Mouse (Mus musculus): ENCODE measurements around the gene Hist1h2bg. TPM values are rescaled to one million over a fixed set of nuclear protein-coding genes. Genes with fewer than 3 reads are reported as not detected.
"Not testable (repeated sequence)": the region's sequence is repeated elsewhere in the genome, so short reads cannot be mapped to it uniquely, and the experiment has no call there.

Gene Hist1h2bg
- polyA plus RNA-seq, 1 experiment from 2014 or later = 8.8 TPM

- not testable (repeated sequence) for H3K27me3 ChIP-seq (replicated peaks); H3K36me3 ChIP-seq; H3K9me3 ChIP-seq; ATAC-seq (ENCODE audit: low FRiP score, low read depth)
- Histone ChIP-seq H3K9ac (peak overlapping the region; percentile 47), H3K27ac (peak overlapping the region; percentile 62), H3K4me3 (peak overlapping the region; percentile 25), H3K4me2 (replicated peaks) (peak overlapping the region; percentile 72), H3K4me1 (peaks cover 28% of the 10 kb centered on the region)
- 13% methylated on average over 20 of the region's 20 CpGs for WGBS
Observed at GRCm38 (mm10) chr13:23573034-23573897, 2.1 kb downstream of the Hist1h2bg start.

- not testable (repeated sequence) for H3K27me3 ChIP-seq (replicated peaks); H3K9me3 ChIP-seq; H3K36me3 ChIP-seq
- WGBS = under 1% methylated on average over 42 of the region's 42 CpGs
- Histone ChIP-seq H3K4me1 (peaks cover 28% of the 10 kb centered on the region), H3K27ac (peak within 1 kb of the TSS; percentile 62), H3K9ac (peak within 1 kb of the TSS; percentile 47), H3K4me3 (peak within 1 kb of the TSS; percentile 25), H3K4me2 (replicated peaks) (peak within 1 kb of the TSS; percentile 72)
- peak; percentile 90 for ATAC-seq (ENCODE audit: low FRiP score, low read depth)
Observed at GRCm38 (mm10) chr13:23573898-23574524, 2.8 kb downstream of the Hist1h2bg start, which contains the start of the genes Hist1h2bf and Hist1h2ad. Gene Hist1h2bf, minus strand, starts transcription at chr13:23574196. Gene Hist1h2ad, plus strand, starts transcription at chr13:23574381.

- ATAC-seq (ENCODE audit: low FRiP score, low read depth) = peak; percentile 5
- WGBS = 1% methylated on average over 11 of the region's 39 CpGs
- peak overlapping the region; percentile 45; the same call in 1 of the 2 replicates for H3K9ac ChIP-seq
Observed at GRCm38 (mm10) chr13:23574546-23575170, 3.5 kb downstream of the Hist1h2bg start.

GRCm38 (mm10) chr13:23575271-23575851 is 4.2 kb downstream of the Hist1h2bg start, which contains the start of gene Hist1h3d:
Gene Hist1h3d, plus strand, starts transcription at chr13:23575763.
- H3K27ac ChIP-seq = peak within 1 kb of the TSS; percentile 51; the same call in 1 of the 2 replicates
- peaks cover 24% of the 10 kb centered on the region for H3K4me1 ChIP-seq
- H3K27me3 ChIP-seq (replicated peaks) = no peaks in the 10 kb centered on the region
- no peaks in the 10 kb centered on the region for H3K36me3 ChIP-seq
- peak within 1 kb of the TSS; percentile 41 for H3K4me3 ChIP-seq
- no peaks in the 10 kb centered on the region for H3K9me3 ChIP-seq
- ATAC-seq (ENCODE audit: low FRiP score, low read depth) = peak; percentile 51
- under 1% methylated on average over 18 of the region's 18 CpGs for WGBS
- H3K4me2 ChIP-seq (replicated peaks) = peak within 1 kb of the TSS; percentile 62
- peak within 1 kb of the TSS; percentile 65 for H3K9ac ChIP-seq

More at GRCm38 (mm10) chr13:23574546-23575170, 3.5 kb downstream of the Hist1h2bg start:
- H3K36me3 ChIP-seq; H3K9me3 ChIP-seq; H3K27me3 ChIP-seq (replicated peaks); H3K27ac ChIP-seq: not testable (repeated sequence)
- Histone ChIP-seq H3K4me2 (replicated peaks) (peak overlapping the region; percentile 72), H3K4me3 (peak overlapping the region; percentile 25; the same call in 1 of the 2 replicates), H3K4me1 (peaks cover 28% of the 10 kb centered on the region)

GRCm38 (mm10) chr13:23575864-23576313 is 4.7 kb downstream of the Hist1h2bg start:
- WGBS = 2% methylated on average over 19 of the region's 40 CpGs
- not testable (repeated sequence) for H3K9me3 ChIP-seq; ATAC-seq (ENCODE audit: low FRiP score, low read depth); H3K36me3 ChIP-seq; H3K27me3 ChIP-seq (replicated peaks)
- Histone ChIP-seq H3K9ac (peak overlapping the region; percentile 65), H3K4me3 (peak overlapping the region; percentile 41), H3K27ac (peak overlapping the region; percentile 51; the same call in 1 of the 2 replicates), H3K4me2 (replicated peaks) (peak overlapping the region; percentile 62), H3K4me1 (peaks cover 24% of the 10 kb centered on the region)

- peak overlapping the region; percentile 62 for H3K4me2 ChIP-seq (replicated peaks)
- peak overlapping the region; percentile 65 for H3K9ac ChIP-seq
- H3K4me1 ChIP-seq = peaks cover 24% of the 10 kb centered on the region
- no peaks in the 10 kb centered on the region for H3K9me3 ChIP-seq
- H3K4me3 ChIP-seq = peak overlapping the region; percentile 41
- no peaks in the 10 kb centered on the region for H3K36me3 ChIP-seq
- H3K27ac ChIP-seq = peak overlapping the region; percentile 51; the same call in 1 of the 2 replicates
- WGBS = 7% methylated on average over 7 of the region's 7 CpGs
- ATAC-seq (ENCODE audit: low FRiP score, low read depth) = no peak
- no peaks in the 10 kb centered on the region for H3K27me3 ChIP-seq (replicated peaks)
Observed at GRCm38 (mm10) chr13:23576351-23576881, 5.2 kb downstream of the Hist1h2bg start.

- Histone ChIP-seq H3K36me3 (no peaks in the 10 kb centered on the region), H3K27ac (no peak overlapping the region), H3K4me1 (peaks cover 27% of the 10 kb centered on the region), H3K4me3 (0 out of 2 replicates have a peak overlapping the region, but pooled peaks have one; percentile 41), H3K9ac (no peak overlapping the region), H3K9me3 (no peaks in the 10 kb centered on the region), H3K4me2 (replicated peaks) (peak overlapping the region; percentile 62), H3K27me3 (replicated peaks) (no peaks in the 10 kb centered on the region)
- 57% methylated on average over 6 of the region's 6 CpGs for WGBS
- no peak for ATAC-seq (ENCODE audit: low FRiP score, low read depth)
Observed at GRCm38 (mm10) chr13:23576906-23577639, 5.9 kb downstream of the Hist1h2bg start.

GRCm38 (mm10) chr13:23577835-23578234 is 6.6 kb downstream of the Hist1h2bg start:
- H3K27me3 ChIP-seq (replicated peaks) = no peaks in the 10 kb centered on the region
- no peak overlapping the region; the same call in 1 of the 2 replicates for H3K4me2 ChIP-seq (replicated peaks)
- H3K9ac ChIP-seq = no peak overlapping the region
- peaks cover 26% of the 10 kb centered on the region for H3K4me1 ChIP-seq
- H3K9me3 ChIP-seq = no peaks in the 10 kb centered on the region
- ATAC-seq (ENCODE audit: low FRiP score, low read depth) = no peak
- no peak overlapping the region for H3K4me3 ChIP-seq
- no peak overlapping the region for H3K27ac ChIP-seq
- WGBS = 88% methylated on average over 1 of the region's 1 CpGs
- H3K36me3 ChIP-seq = no peaks in the 10 kb centered on the region

GRCm38 (mm10) chr13:23581408-23582218 is 10.4 kb downstream of the Hist1h2bg start, which contains the start of gene Hist1h4d:
Gene Hist1h4d, plus strand, starts transcription at chr13:23581598.
- H3K9ac ChIP-seq = peak within 1 kb of the TSS; percentile 56
- H3K27ac ChIP-seq = peak within 1 kb of the TSS; percentile 27
- WGBS = under 1% methylated on average over 43 of the region's 43 CpGs
- no peaks in the 10 kb centered on the region for H3K36me3 ChIP-seq
- no peaks in the 10 kb centered on the region for H3K9me3 ChIP-seq
- H3K4me2 ChIP-seq (replicated peaks) = peak within 1 kb of the TSS; percentile 65
- ATAC-seq (ENCODE audit: low FRiP score, low read depth) = peak; percentile 86
- peaks cover 30% of the 10 kb centered on the region for H3K4me1 ChIP-seq
- H3K27me3 ChIP-seq (replicated peaks) = no peaks in the 10 kb centered on the region
- H3K4me3 ChIP-seq = peak within 1 kb of the TSS; percentile 34
